Comparison of ENCODE assay signal across 9 mouse cellular contexts in the genomic region with DNA sequence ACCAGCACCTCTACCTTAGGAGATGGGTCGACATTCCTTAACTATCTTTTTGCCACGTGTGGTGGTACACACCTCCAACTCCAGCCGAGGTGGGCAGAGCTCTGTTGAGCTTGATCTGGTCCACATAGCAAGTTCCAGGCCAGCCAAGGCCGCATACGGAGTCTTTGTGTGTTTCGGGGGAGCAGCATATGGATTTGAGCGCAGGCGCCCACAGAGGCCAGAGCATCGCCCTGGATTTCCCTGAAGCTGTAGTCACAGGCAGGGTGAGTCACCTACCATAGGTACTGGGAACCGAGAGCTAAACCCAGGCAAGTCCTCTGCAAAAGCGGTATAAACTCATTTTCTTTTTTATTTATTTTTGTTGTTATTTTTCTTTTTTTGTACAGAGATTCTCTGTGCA. TPM values are rescaled to one million over a fixed set of nuclear protein-coding genes. Genes with fewer than 3 reads are reported as not detected.
A peak's percentile ranks its signal among the peaks of the same experiment; 100 is the strongest.
DNase-seq lines count a peak whose midpoint lies in the region; ATAC-seq and TF ChIP-seq lines count a peak whose summit lies in the region.
"Had no signal": no experiment of that assay in that cellular context is flagged by ENCODE, and none has a peak within 500 bp of the region (broad histone marks: within the 10 kb centered on the region; RNA-seq: fewer than 3 reads in every experiment).

No protein-coding gene starts in this region.

- peak overlapping the region; percentile 57 for H3K4me2 ChIP-seq in heart, embryonic 12.5 days
- H3K4me2 ChIP-seq in lung, postnatal 0 days (replicated peaks; ENCODE audit: low read depth, low read length), result peak overlapping the region; percentile 12; the same call in 1 of the 2 replicates
- no peak overlapping the region for H3K4me2 ChIP-seq in hindbrain, embryonic 13.5 days
- no peak overlapping the region for H3K4me2 ChIP-seq in midbrain, embryonic 14.5 days (ENCODE audit: low read length)

- TF ChIP-seq CTCF in lung, postnatal 0 days (IDR thresholded peaks at IDR 0.05), result no peak

- peak overlapping the region; percentile 62 for H3K9ac ChIP-seq in heart, embryonic 12.5 days
- H3K9ac ChIP-seq in lung, postnatal 0 days (replicated peaks; ENCODE audit: low read depth), result no peak overlapping the region
- no peak overlapping the region for H3K9ac ChIP-seq in hindbrain, embryonic 13.5 days
- H3K9ac ChIP-seq in midbrain, embryonic 14.5 days (replicated peaks; ENCODE audit: low read length), result no peak overlapping the region; the same call in 1 of the 2 replicates

- no peak for ATAC-seq in heart, embryonic 12.5 days (ENCODE audit: insufficient number of reproducible peaks, low FRiP score)
- ATAC-seq in lung, postnatal 0 days, result no peak
- no peak for ATAC-seq in hindbrain, embryonic 13.5 days (ENCODE audit: low FRiP score)
- ATAC-seq in midbrain, embryonic 14.5 days (ENCODE audit: low FRiP score, low TSS enrichment), result no peak
- ATAC-seq: CD4-positive, CD25-positive, alpha-beta regulatory T cell, adult 4 months had no signal

- no peaks in the 10 kb centered on the region for H3K27me3 ChIP-seq in heart, embryonic 12.5 days (replicated peaks)
- no peaks in the 10 kb centered on the region for H3K27me3 ChIP-seq in lung, postnatal 0 days (replicated peaks; ENCODE audit: insufficient read depth, low read length)
- no peaks in the 10 kb centered on the region for H3K27me3 ChIP-seq in hindbrain, embryonic 13.5 days
- no peaks in the 10 kb centered on the region for H3K27me3 ChIP-seq in midbrain, embryonic 14.5 days (ENCODE audit: control insufficient read depth, insufficient read depth, low read length)

- 0 out of 2 replicates have a peak, but pooled peaks cover 4% of the 10 kb centered on the region for H3K9me3 ChIP-seq in heart, embryonic 12.5 days (replicated peaks)
- H3K9me3 ChIP-seq in lung, postnatal 0 days (ENCODE audit: low read length), result no peaks in the 10 kb centered on the region
- no peaks in the 10 kb centered on the region for H3K9me3 ChIP-seq in hindbrain, embryonic 13.5 days
- H3K9me3 ChIP-seq in midbrain, embryonic 14.5 days (ENCODE audit: control insufficient read depth, low read length), result no peaks in the 10 kb centered on the region

- no peak for DNase-seq in heart, adult 18-20 months
- DNase-seq in lung, postnatal 0 days (ENCODE audit: low spot score), result no peak
- DNase-seq in lung, postnatal 14 days, result no peak
- DNase-seq in midbrain, embryonic 14.5 days, result no peak
- no peak for DNase-seq in adrenal gland, adult 2 months
- DNase-seq in urinary bladder, adult 2 months (ENCODE audit: low spot score), result no peak

- H3K4me3 ChIP-seq in heart, embryonic 12.5 days, result peak overlapping the region; percentile 16; the same call in 1 of the 2 replicates
- H3K4me3 ChIP-seq in lung, postnatal 0 days (ENCODE audit: low read depth, low read length), result no peak overlapping the region
- no peak overlapping the region for H3K4me3 ChIP-seq in hindbrain, embryonic 13.5 days
- H3K4me3 ChIP-seq in midbrain, embryonic 14.5 days (replicated peaks; ENCODE audit: low read depth, low read length), result no peak overlapping the region

- peaks cover 79% of the 10 kb centered on the region for H3K4me1 ChIP-seq in heart, embryonic 12.5 days (replicated peaks)
- H3K4me1 ChIP-seq in lung, postnatal 0 days (ENCODE audit: insufficient read depth, low read depth, low read length), result peaks cover 19% of the 10 kb centered on the region
- H3K4me1 ChIP-seq in hindbrain, embryonic 13.5 days (replicated peaks), result peaks cover 52% of the 10 kb centered on the region
- H3K4me1 ChIP-seq in midbrain, embryonic 14.5 days (ENCODE audit: control insufficient read depth, insufficient read depth, low read length), result peaks cover 22% of the 10 kb centered on the region

- 63% methylated on average over 11 of the region's 11 CpGs for WGBS in heart, embryonic 12.5 days
- WGBS in lung, postnatal 0 days, result 60% methylated on average over 11 of the region's 11 CpGs
- WGBS in hindbrain, embryonic 13.5 days, result 90% methylated on average over 11 of the region's 11 CpGs
- WGBS in midbrain, embryonic 14.5 days, result 84% methylated on average over 11 of the region's 11 CpGs

- TF ChIP-seq EP300 in lung, postnatal 0 days (IDR thresholded peaks at IDR 0.05), result no peak

- H3K27ac ChIP-seq in heart, embryonic 12.5 days (ENCODE audit: poor library complexity, severe bottlenecking), result peak overlapping the region; percentile 91
- H3K27ac ChIP-seq in lung, postnatal 0 days (ENCODE audit: low read length), result peak overlapping the region; percentile 45
- peak overlapping the region; percentile 62 for H3K27ac ChIP-seq in hindbrain, embryonic 13.5 days
- peak overlapping the region; percentile 45; the same call in 1 of the 2 replicates for H3K27ac ChIP-seq in midbrain, embryonic 14.5 days (replicated peaks; ENCODE audit: low read depth, low read length)

- H3K36me3 ChIP-seq in heart, embryonic 12.5 days, result peaks cover 80% of the 10 kb centered on the region
- H3K36me3 ChIP-seq in lung, postnatal 0 days (ENCODE audit: insufficient read depth, low read length), result peaks cover 28% of the 10 kb centered on the region
- peaks cover 98% of the 10 kb centered on the region for H3K36me3 ChIP-seq in hindbrain, embryonic 13.5 days
- peaks cover 86% of the 10 kb centered on the region for H3K36me3 ChIP-seq in midbrain, embryonic 14.5 days (ENCODE audit: control insufficient read depth, insufficient read depth, low read length)

RNA-seq across cellular contexts. Expression of a gene that starts 23.0 kb away (rescaled TPM):
- polyA plus RNA-seq in heart, embryonic 12.5 days (2016; fragmentation: Nextera tagmentation; extraction: Ambion mirVana), result 103 and 111 TPM in 2 replicates
- total RNA-seq in heart, adult 18-20 months (2021), result 10 to 100 TPM; 40.2 to 44.3 TPM
- polyA plus RNA-seq in lung, postnatal 0 days (2015; fragmentation: Nextera tagmentation; extraction: Ambion mirVana), result 67.2 and 72.4 TPM in 2 replicates
- polyA plus RNA-seq in hindbrain, embryonic 13.5 days (2015; fragmentation: Nextera tagmentation; extraction: Ambion mirVana), result 231 and 245 TPM in 2 replicates
- polyA plus RNA-seq in midbrain, embryonic 14.5 days (2014; fragmentation: Nextera tagmentation; extraction: Ambion mirVana), result 225 and 226 TPM in 2 replicates
- total RNA-seq in adrenal gland, adult 2 months (2021), result 10 to 100 TPM; 74.6 to 87.7 TPM
- polyA plus RNA-seq in adrenal gland, adult 2 months (2012; rRNA removed), result 59.2 and 65.3 TPM in 2 replicates
- polyA plus RNA-seq in urinary bladder, adult 2 months (2012; rRNA removed), result 76.7 and 90.3 TPM in 2 replicates

RNA-seq across cellular contexts. Expression of a gene that starts 29.0 kb away (rescaled TPM):
- polyA plus RNA-seq in heart, embryonic 12.5 days (2016; fragmentation: Nextera tagmentation; extraction: Ambion mirVana), result 77.2 and 82.3 TPM in 2 replicates
- 10 to 100 TPM; 34.8 to 36.7 TPM for total RNA-seq in heart, adult 18-20 months (2021)
- polyA plus RNA-seq in lung, postnatal 0 days (2015; fragmentation: Nextera tagmentation; extraction: Ambion mirVana), result 55.3 and 56.7 TPM in 2 replicates
- polyA plus RNA-seq in hindbrain, embryonic 13.5 days (2015; fragmentation: Nextera tagmentation; extraction: Ambion mirVana), result 37.7 and 39.2 TPM in 2 replicates
- polyA plus RNA-seq in midbrain, embryonic 14.5 days (2014; fragmentation: Nextera tagmentation; extraction: Ambion mirVana), result 32.2 and 36.6 TPM in 2 replicates
- 10 to 100 TPM; 61.5 to 66.3 TPM for total RNA-seq in adrenal gland, adult 2 months (2021)
- 255 and 262 TPM in 2 replicates for polyA plus RNA-seq in adrenal gland, adult 2 months (2012; rRNA removed)
- 51.5 and 68.3 TPM in 2 replicates for polyA plus RNA-seq in urinary bladder, adult 2 months (2012; rRNA removed)

Comparison
In these comparisons a context has a peak if more than half of its experiments do, and no peak if none do; other contexts are left out.
1. H3K4me2 ChIP-seq: peak in heart, embryonic 12.5 days (single experiment) and lung, postnatal 0 days (single experiment); none in hindbrain, embryonic 13.5 days (single experiment) and midbrain, embryonic 14.5 days (single experiment).
2. Peak in every context shown above with its lines, with median percentiles within 50 percentile points of each other: H3K27ac ChIP-seq.